Mouse (Mus musculus) adipocyte (in vitro differentiated cells): ENCODE results near the gene Magi2.

Source experiments
- DNase-seq: peaks from one replicate; pipeline ENCODE4 v3.0.0-alpha.2; 2016; ENCODE audit warnings: low spot score

The Magi2 gene

GRCm38 (mm10) chr5:20667601-20668000 lies 1440.8 kb downstream of the Magi2 start:
- no peak for DNase-seq

- no peak for DNase-seq
Measured at GRCm38 (mm10) chr5:20668736-20669355, 1442.0 kb downstream of the Magi2 start.

- no peak for DNase-seq
Measured at GRCm38 (mm10) chr5:20669456-20669855, 1442.6 kb downstream of the Magi2 start.

- no peak for DNase-seq
Measured at GRCm38 (mm10) chr5:20671826-20672225, 1445.0 kb downstream of the Magi2 start.

- no peak for DNase-seq
Measured at GRCm38 (mm10) chr5:20674523-20674922, 1447.7 kb downstream of the Magi2 start.

- DNase-seq = no peak
Measured at GRCm38 (mm10) chr5:20675163-20675665, 1448.4 kb downstream of the Magi2 start.

- DNase-seq = no peak
Measured at GRCm38 (mm10) chr5:20676193-20676871, 1449.5 kb downstream of the Magi2 start.

- DNase-seq = no peak
Measured at GRCm38 (mm10) chr5:20677246-20677645, 1450.4 kb downstream of the Magi2 start.

GRCm38 (mm10) chr5:20678573-20678972 lies 1451.7 kb downstream of the Magi2 start:
- DNase-seq = no peak

- no peak for DNase-seq
Measured at GRCm38 (mm10) chr5:20679920-20680319, 1453.1 kb downstream of the Magi2 start.

- no peak for DNase-seq
Measured at GRCm38 (mm10) chr5:20680833-20681530, 1454.1 kb downstream of the Magi2 start.

- no peak for DNase-seq
Measured at GRCm38 (mm10) chr5:20681660-20682059, 1454.8 kb downstream of the Magi2 start.

- no peak for DNase-seq
Measured at GRCm38 (mm10) chr5:20682208-20682607, 1455.4 kb downstream of the Magi2 start.

GRCm38 (mm10) chr5:20684112-20684511 lies 1457.3 kb downstream of the Magi2 start:
- DNase-seq = no peak

- DNase-seq = no peak
Measured at GRCm38 (mm10) chr5:20692230-20692629, 1465.4 kb downstream of the Magi2 start.

GRCm38 (mm10) chr5:20699116-20699515 lies 1472.3 kb downstream of the Magi2 start:
- DNase-seq = no peak

- DNase-seq = peak; percentile 94
Measured at GRCm38 (mm10) chr5:20701483-20702421, 1474.9 kb downstream of the Magi2 start.

GRCm38 (mm10) chr5:20702480-20703303 lies 1475.9 kb downstream of the Magi2 start:
- peak; percentile 72 for DNase-seq

- no peak for DNase-seq
Measured at GRCm38 (mm10) chr5:20703304-20703700, 1476.5 kb downstream of the Magi2 start.

- DNase-seq = no peak
Measured at GRCm38 (mm10) chr5:20703971-20704575, 1477.2 kb downstream of the Magi2 start.
